Mouse (Mus musculus): ENCODE measurements around the gene Prdm9.

Gene Prdm9

DNA sequence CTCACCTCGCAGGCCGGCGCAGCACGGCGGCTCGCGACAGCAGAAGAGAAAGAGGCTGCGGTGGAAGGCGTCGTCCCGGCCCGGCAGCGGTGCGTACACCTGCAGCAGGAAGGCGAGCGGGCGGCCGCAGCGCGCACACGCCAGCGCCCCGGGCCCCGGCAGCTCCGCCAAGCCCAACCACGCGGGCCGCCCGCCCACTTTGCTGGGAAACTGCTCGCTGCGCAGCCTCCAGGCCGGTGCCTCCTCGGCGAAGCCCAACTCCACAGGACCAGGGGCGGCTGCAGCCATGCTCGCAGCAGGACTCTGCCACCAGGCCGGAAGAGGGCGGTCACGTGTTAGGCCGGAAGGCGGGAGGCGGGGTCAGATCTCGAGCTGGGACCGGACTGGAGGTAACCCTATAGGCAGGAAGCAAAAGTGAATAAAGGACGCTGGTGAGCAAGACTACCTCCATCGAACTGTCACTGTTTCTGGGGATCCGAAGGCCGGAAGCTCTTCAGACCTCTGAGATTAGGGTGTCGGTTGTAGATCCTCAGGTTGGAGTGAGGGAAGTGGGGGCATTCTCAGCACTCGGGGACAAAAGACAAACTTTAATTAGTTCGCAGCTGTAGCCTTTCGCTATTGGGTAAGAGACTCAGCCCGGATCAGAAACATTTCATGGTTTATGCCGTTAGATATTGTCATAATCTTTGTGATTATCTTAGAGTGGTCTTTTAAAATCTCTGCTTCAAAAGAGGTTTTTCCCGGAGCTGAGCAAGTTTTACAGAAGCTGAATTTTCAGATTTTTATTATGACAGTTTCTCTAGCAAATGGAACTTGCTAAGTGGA, 37.0 kb downstream of the Prdm9 start, which contains the start of gene Pdcd2:
Gene Pdcd2 (minus strand): TSS at position 316 of the 825 bp plus-strand sequence.
- peak; percentile 95 for DNase-seq

DNA sequence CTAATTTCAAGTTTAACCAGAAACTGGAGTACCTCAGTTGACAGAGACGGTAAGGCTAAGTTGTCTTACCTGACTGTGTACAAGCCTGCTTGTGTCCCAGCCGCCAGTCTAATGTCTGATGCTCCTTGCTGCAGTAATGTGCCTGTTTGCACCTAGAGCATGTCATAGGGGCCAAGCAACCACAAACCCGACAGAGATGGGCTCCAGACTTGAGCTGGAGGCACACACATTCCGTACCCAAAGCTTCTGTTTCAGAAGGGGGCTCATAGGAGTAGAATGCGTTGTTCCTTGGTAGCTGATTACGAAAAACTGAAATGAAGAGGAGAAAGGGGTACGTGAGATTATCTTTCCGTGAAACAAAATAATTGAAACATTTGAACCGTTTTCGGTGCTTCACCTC, 37.9 kb downstream of the Prdm9 start:
- DNase-seq: no peak

DNA sequence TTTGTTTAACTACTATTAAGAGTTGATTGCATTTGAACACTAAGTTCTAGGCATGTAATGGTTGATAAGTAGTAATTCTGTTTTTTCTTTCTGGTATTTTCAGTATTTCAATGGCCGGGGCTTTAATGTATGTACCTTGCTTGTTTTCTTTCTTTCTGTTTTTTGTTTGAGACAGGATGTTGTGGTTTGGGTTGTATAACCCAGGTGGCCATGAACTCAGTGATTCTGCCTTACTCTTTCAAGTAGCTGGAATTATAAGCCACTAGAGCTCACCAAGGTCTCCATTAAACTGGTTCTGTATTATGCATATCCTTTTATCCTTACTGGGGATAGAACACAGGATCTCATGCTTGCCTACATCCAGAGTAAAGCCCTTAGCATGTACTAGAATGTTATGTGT, 45.4 kb downstream of the Prdm9 start:
- DNase-seq: no peak

DNA sequence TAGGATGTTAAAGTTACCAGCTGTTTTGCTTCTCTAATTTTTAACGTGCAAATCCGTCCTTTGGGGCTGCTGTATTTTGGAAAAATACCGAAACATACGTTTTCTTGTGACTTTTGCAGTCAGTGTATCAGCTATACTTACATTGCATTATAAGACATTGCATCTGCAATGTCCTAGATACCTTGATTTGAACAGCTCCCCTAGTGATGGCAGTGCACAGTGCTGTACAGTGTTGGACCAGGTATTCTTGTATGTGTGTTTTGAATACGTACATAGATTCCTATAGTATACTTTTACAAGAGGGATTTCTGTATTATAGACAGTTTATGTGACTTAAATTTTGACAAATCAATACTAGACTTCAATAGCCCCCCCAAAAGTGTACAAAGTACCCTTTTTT, 46.0 kb downstream of the Prdm9 start:
- DNase-seq: no peak

DNA sequence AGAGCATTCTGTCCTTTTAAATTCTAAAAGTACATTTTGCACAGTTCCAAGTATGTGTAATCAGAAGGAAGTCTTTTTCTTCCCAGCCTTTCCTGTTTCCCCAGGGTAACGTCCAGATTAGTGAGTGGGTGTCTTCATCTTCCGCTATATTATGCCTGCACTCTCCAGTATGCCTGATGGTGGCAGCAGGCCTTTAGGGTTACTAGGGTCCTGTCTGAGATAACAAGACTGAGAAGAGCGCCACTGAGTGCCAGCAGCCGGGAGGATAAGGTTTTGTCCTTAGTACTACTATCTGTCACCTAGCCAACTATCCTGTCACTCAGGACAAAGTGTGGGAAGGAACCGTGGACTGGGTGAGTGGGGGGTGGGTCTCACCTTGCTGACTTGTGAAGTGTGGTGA, 46.4 kb downstream of the Prdm9 start:
- no peak for DNase-seq

DNA sequence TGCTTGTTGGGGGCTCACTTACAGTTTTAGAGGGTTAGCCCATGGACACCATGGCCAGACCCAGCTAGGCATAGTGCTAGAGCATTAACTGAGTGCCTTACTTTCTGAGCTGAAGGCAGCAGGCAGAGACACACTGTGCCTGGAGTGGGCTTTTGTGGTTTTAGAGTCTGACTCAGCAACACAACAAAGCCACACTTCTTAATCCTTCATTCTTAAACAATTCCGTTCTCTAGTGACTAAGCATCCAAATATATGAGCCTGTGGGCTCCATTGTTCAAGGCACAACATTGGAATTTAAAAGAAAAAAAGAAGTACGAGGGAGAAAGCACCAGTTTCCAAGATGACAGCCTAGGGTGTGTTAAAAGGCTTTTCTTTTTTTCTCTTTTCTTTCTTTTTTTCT, 53.5 kb downstream of the Prdm9 start:
- no peak for DNase-seq

DNA sequence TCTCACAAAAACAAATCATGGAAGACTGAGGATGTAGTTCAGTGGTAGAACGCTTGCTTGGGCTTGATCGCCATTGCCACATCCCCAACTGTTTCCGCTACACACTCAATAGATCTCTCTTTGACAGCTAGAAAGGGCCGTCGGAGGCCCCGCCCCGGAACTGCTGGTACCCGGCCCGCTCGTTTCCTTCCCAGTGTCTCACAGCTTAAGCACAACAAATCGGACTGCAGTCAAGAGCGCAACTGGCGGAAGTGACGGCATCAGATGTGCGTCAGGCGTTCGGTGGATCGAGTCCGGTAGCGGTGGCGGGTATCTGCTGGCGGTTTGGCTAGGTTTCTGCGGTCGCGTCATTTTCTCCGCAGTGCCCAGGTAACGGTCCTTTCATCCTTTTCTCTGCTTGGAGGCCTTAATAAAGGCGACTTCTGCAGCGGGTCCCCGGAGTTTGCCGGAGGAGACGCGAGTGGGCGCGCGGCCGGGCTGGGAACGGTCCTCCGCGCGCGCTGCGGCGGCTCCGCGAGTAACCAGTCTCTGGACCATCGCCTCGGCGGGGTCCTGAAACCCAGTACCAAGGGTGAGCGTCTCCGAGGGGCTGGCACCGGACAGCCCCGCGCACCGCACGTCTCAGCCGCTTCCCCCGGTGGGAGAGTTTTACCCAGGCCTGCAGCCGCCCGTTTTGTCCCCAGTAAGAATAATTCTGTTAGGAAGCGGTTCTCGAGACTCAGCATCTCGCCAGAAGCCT, 64.3 kb downstream of the Prdm9 start, which contains the start of the genes Psmb1 and Tbp:
Gene Psmb1 (minus strand): TSS at position 96 of the 739 bp plus-strand sequence.
Gene Tbp (plus strand): TSS at position 233 of the 739 bp plus-strand sequence.
- peak; percentile 99 for DNase-seq

DNA sequence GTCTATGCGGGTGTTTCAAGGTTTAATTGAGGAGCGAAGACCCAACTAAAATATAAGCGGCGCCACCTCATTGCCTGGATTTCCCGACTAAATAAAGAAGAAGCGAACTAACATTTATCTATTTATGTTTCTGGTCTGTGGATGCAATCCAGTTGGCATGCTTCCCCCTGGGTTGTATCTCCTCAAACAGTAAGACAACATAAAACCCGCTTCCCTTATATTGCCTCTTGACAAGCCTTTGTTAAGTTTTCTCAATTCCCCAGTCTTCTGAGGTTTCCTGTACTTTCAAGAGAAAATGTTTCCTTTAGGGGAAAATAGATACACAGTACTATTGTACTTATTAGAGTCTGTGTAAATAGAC, 65.4 kb downstream of the Prdm9 start:
- no peak for DNase-seq

DNA sequence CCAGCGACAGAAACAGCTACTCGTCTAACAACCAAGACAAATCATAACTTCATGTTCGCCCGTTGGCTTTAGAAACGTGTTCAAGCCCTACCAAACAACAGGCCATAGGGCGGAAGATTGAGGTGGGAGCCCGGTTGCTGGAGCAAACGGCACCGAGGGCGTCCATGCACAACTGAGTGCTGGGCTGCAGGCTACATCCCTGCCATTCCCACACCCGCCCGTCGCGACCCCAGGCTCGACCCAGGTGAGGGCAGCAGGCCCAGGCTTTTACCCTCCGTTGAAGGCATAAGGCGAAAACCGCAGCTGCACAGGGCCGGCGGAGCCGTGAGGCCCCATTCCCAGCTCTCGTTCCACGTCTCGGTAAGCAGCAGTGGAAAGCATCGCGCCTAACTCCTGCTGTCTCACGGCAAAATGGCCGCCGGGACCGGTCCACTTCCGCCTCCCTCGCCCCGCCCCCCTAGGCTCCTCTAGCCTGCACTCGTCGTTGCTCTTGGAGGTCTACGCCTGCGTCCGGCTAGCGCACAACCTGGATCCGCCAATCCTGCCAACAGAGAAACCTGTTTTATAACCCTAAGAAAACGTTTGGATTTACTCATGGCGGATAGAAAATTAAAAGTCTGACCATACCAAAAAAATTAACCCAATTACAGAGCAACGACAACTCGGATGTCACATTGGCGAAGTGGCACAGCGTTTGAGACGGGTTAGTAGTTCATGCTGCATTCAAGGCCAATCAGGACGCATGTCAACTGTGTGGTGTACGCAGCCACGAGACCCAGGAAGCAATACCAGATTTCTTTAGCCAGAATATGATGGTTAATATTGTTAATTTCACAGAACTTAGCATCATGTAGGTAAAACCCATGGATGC, 66.0 kb downstream of the Prdm9 start:
- peak; percentile 92 for DNase-seq
